Mouse (Mus musculus): ENCODE results near the gene Yif1b. TPM values are rescaled to one million over a fixed set of nuclear protein-coding genes. Genes with fewer than 3 reads are reported as not detected.

Yif1b gene
- polyA plus RNA-seq, 1 experiment from 2014 or later: 40.6 TPM

GRCm38 (mm10) chr7:29225520-29225919 lies 12.6 kb upstream of the Yif1b start:
- no peak overlapping the region for H3K4me2 ChIP-seq (replicated peaks; ENCODE audit: low read depth)
- no peaks in the 10 kb centered on the region for H3K27me3 ChIP-seq (replicated peaks; ENCODE audit: control insufficient read depth, insufficient read depth, low read length)
- WGBS: 76% methylated on average over 13 of the region's 13 CpGs
- no peak for ATAC-seq
- H3K9ac ChIP-seq (ENCODE audit: low read depth, low read length): no peak overlapping the region
- no peaks in the 10 kb centered on the region for H3K4me1 ChIP-seq (replicated peaks; ENCODE audit: control insufficient read depth, insufficient read depth, low read length)
- no peaks in the 10 kb centered on the region for H3K9me3 ChIP-seq (ENCODE audit: control insufficient read depth)
- no peak for TF ChIP-seq CTCF (IDR thresholded peaks at IDR 0.05; ENCODE audit: low read depth)
- no peak overlapping the region for H3K27ac ChIP-seq (ENCODE audit: low read depth, low read length)
- no peak overlapping the region for H3K4me3 ChIP-seq (ENCODE audit: low read depth, low read length)
- peaks cover 4% of the 10 kb centered on the region; the same call in 1 of the 2 replicates for H3K36me3 ChIP-seq (ENCODE audit: control insufficient read depth, insufficient read depth)

GRCm38 (mm10) chr7:29228202-29228601 lies 9.9 kb upstream of the Yif1b start:
- Histone ChIP-seq H3K9ac (ENCODE audit: low read depth, low read length) (no peak overlapping the region), H3K9me3 (ENCODE audit: control insufficient read depth) (no peaks in the 10 kb centered on the region), H3K36me3 (ENCODE audit: control insufficient read depth, insufficient read depth) (peaks cover 4% of the 10 kb centered on the region; the same call in 1 of the 2 replicates), H3K4me2 (replicated peaks; ENCODE audit: low read depth) (no peak overlapping the region), H3K4me1 (replicated peaks; ENCODE audit: control insufficient read depth, insufficient read depth, low read length) (no peaks in the 10 kb centered on the region), H3K27ac (ENCODE audit: low read depth, low read length) (no peak overlapping the region), H3K4me3 (ENCODE audit: low read depth, low read length) (no peak overlapping the region), H3K27me3 (replicated peaks; ENCODE audit: control insufficient read depth, insufficient read depth, low read length) (no peaks in the 10 kb centered on the region)
- no peak for ATAC-seq
- WGBS: 61% methylated on average over 4 of the region's 4 CpGs
- no peak for TF ChIP-seq CTCF (IDR thresholded peaks at IDR 0.05; ENCODE audit: low read depth)

- no peaks in the 10 kb centered on the region for H3K4me1 ChIP-seq (replicated peaks; ENCODE audit: control insufficient read depth, insufficient read depth, low read length)
- H3K36me3 ChIP-seq (ENCODE audit: control insufficient read depth, insufficient read depth): peaks cover under 1% of the 10 kb centered on the region; the same call in 1 of the 2 replicates
- no peak for TF ChIP-seq CTCF (IDR thresholded peaks at IDR 0.05; ENCODE audit: low read depth)
- no peak overlapping the region for H3K4me3 ChIP-seq (ENCODE audit: low read depth, low read length)
- H3K9ac ChIP-seq (ENCODE audit: low read depth, low read length): no peak overlapping the region
- WGBS: 54% methylated on average over 3 of the region's 3 CpGs
- H3K4me2 ChIP-seq (replicated peaks; ENCODE audit: low read depth): no peak overlapping the region
- no peaks in the 10 kb centered on the region for H3K27me3 ChIP-seq (replicated peaks; ENCODE audit: control insufficient read depth, insufficient read depth, low read length)
- no peaks in the 10 kb centered on the region for H3K9me3 ChIP-seq (ENCODE audit: control insufficient read depth)
- ATAC-seq: no peak
- H3K27ac ChIP-seq (ENCODE audit: low read depth, low read length): no peak overlapping the region
Measured at GRCm38 (mm10) chr7:29230560-29230959, 7.6 kb upstream of the Yif1b start.

- peak overlapping the region; percentile 52 for H3K4me3 ChIP-seq (ENCODE audit: low read depth, low read length)
- WGBS: 58% methylated on average over 3 of the region's 3 CpGs
- ATAC-seq: no peak
- H3K9ac ChIP-seq (ENCODE audit: low read depth, low read length): no peak overlapping the region
- TF ChIP-seq CTCF (IDR thresholded peaks at IDR 0.05; ENCODE audit: low read depth): no peak
- H3K4me2 ChIP-seq (replicated peaks; ENCODE audit: low read depth): peak overlapping the region; percentile 88
- H3K4me1 ChIP-seq (replicated peaks; ENCODE audit: control insufficient read depth, insufficient read depth, low read length): no peaks in the 10 kb centered on the region
- no peaks in the 10 kb centered on the region for H3K36me3 ChIP-seq (ENCODE audit: control insufficient read depth, insufficient read depth)
- H3K27me3 ChIP-seq (replicated peaks; ENCODE audit: control insufficient read depth, insufficient read depth, low read length): no peaks in the 10 kb centered on the region
- H3K27ac ChIP-seq (ENCODE audit: low read depth, low read length): no peak overlapping the region
- H3K9me3 ChIP-seq (ENCODE audit: control insufficient read depth): no peaks in the 10 kb centered on the region
Measured at GRCm38 (mm10) chr7:29231517-29231916, 6.6 kb upstream of the Yif1b start.

- Histone ChIP-seq H3K4me3 (ENCODE audit: low read depth, low read length) (peak within 1 kb of the TSS; percentile 52), H3K9ac (ENCODE audit: low read depth, low read length) (peak within 1 kb of the TSS; percentile 54), H3K27me3 (replicated peaks; ENCODE audit: control insufficient read depth, insufficient read depth, low read length) (no peaks in the 10 kb centered on the region), H3K4me1 (replicated peaks; ENCODE audit: control insufficient read depth, insufficient read depth, low read length) (no peaks in the 10 kb centered on the region), H3K4me2 (replicated peaks; ENCODE audit: low read depth) (peak within 1 kb of the TSS; percentile 88), H3K36me3 (ENCODE audit: control insufficient read depth, insufficient read depth) (no peaks in the 10 kb centered on the region), H3K27ac (ENCODE audit: low read depth, low read length) (peak within 1 kb of the TSS; percentile 58; the same call in 1 of the 2 replicates), H3K9me3 (ENCODE audit: control insufficient read depth) (no peaks in the 10 kb centered on the region)
- ATAC-seq: peak; percentile 29
- no peak for TF ChIP-seq CTCF (IDR thresholded peaks at IDR 0.05; ENCODE audit: low read depth)
- WGBS: 2% methylated on average over 62 of the region's 62 CpGs
Measured at GRCm38 (mm10) chr7:29232247-29233013, 5.7 kb upstream of the Yif1b start, which contains the start of gene Kcnk6. TSS of gene Kcnk6 (minus strand) at chr7:29232515.

GRCm38 (mm10) chr7:29233745-29234144 lies 4.4 kb upstream of the Yif1b start:
- Histone ChIP-seq H3K9ac (ENCODE audit: low read depth, low read length) (no peak overlapping the region), H3K27me3 (replicated peaks; ENCODE audit: control insufficient read depth, insufficient read depth, low read length) (no peaks in the 10 kb centered on the region), H3K4me3 (ENCODE audit: low read depth, low read length) (no peak overlapping the region), H3K4me1 (replicated peaks; ENCODE audit: control insufficient read depth, insufficient read depth, low read length) (no peaks in the 10 kb centered on the region), H3K27ac (ENCODE audit: low read depth, low read length) (no peak overlapping the region), H3K36me3 (ENCODE audit: control insufficient read depth, insufficient read depth) (no peaks in the 10 kb centered on the region), H3K9me3 (ENCODE audit: control insufficient read depth) (no peaks in the 10 kb centered on the region), H3K4me2 (replicated peaks; ENCODE audit: low read depth) (no peak overlapping the region)
- no peak for ATAC-seq
- TF ChIP-seq CTCF (IDR thresholded peaks at IDR 0.05; ENCODE audit: low read depth): no peak
- WGBS: 49% methylated on average over 6 of the region's 6 CpGs

All from intestine, postnatal 0 days (tissue).